Mouse (Mus musculus) embryonic facial prominence, embryonic 10.5 days (tissue): ENCODE results near the gene Araf. TPM values are rescaled to one million over a fixed set of nuclear protein-coding genes. Genes with fewer than 3 reads are reported as not detected.

ENCODE experiments used
- DNase-seq: peaks from one replicate; pipeline ENCODE4 v3.0.0-alpha.2; 2017; ENCODE audit warnings: low spot score
- H3K27ac ChIP-seq: fragments of 300-500 bp; sonication (generic); replicated peaks from 2 replicates; pipeline ENCODE4 v1.5.1; 2016; ENCODE audit warnings: mild to moderate bottlenecking
- H3K27me3 ChIP-seq: fragments of 300-500 bp; sonication (generic); replicated peaks from 2 replicates; pipeline ENCODE4 v1.6.1; 2016; ENCODE audit warnings: low read depth, mild to moderate bottlenecking; ENCODE audit not compliant: poor library complexity, severe bottlenecking
- H3K36me3 ChIP-seq: fragments of 300-500 bp; sonication (generic); replicated peaks from 2 replicates; pipeline ENCODE4 v1.6.1; 2016; ENCODE audit warnings: mild to moderate bottlenecking, moderate library complexity
- H3K4me1 ChIP-seq: fragments of 300-500 bp; sonication (generic); 2 replicates; pipeline ENCODE4 v1.6.1; 2016
- H3K4me3 ChIP-seq: fragments of 300-500 bp; sonication (generic); 2 replicates; pipeline ENCODE4 v1.5.1; 2016; ENCODE audit warnings: mild to moderate bottlenecking, moderate library complexity
- H3K9me3 ChIP-seq: fragments of 300-500 bp; sonication (generic); 2 replicates; pipeline ENCODE4 v1.6.1; 2016; ENCODE audit warnings: mild to moderate bottlenecking
- WGBS: fragments of 180-500 bp; shearing (Covaris S2); methylation state at CpG from one replicate; pipeline ENCODE4 v1.1.7; 2016; 5-methylcytosine and 5-hydroxymethylcytosine counted together
- polyA plus RNA-seq: library from polyadenylated mRNA; unstranded; fragments of >200 nt; fragmentation: Nextera tagmentation; extraction: Ambion mirVana; gene quantifications from 2 replicates; pipeline ENCODE4 v1.2.1, GENCODE M21; 2016

The Araf gene
- 95.1 and 99.9 TPM in 2 replicates for polyA plus RNA-seq

DNA sequence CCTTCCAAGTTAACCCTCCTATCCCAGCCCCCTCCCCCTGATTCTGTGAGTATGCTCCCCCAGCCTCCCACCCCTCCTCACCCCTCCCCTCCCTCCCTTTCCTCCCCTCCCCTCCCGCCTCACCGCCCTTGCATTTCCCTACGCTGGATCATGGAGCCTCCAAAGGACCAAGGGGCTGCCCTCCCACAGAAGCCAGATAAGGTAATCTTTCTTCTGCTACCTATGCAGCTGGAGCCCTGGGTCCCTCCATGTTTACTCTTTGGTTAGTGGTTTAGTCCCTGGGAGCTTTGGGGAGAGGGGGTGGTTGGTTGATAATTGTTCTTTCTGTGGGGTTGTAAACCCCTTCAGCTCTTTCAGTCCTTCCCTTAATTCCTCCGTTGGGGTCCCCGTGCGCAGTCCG is at the start of gene Araf:
Gene Araf, plus strand, starts transcription at position 134 of the 400 bp plus-strand sequence.
- H3K4me1 ChIP-seq, result no peaks in the 10 kb centered on the region
- H3K27me3 ChIP-seq, result no peaks in the 10 kb centered on the region
- WGBS, result 15% methylated on average over 7 of the region's 7 CpGs
- 0 out of 2 replicates have a peak, but pooled peaks cover 3% of the 10 kb centered on the region for H3K36me3 ChIP-seq
- peak within 1 kb of the TSS; percentile 60 for H3K4me3 ChIP-seq
- H3K27ac ChIP-seq, result peak within 1 kb of the TSS; percentile 88
- H3K9me3 ChIP-seq, result no peaks in the 10 kb centered on the region
- DNase-seq, result peak; percentile 47

DNA sequence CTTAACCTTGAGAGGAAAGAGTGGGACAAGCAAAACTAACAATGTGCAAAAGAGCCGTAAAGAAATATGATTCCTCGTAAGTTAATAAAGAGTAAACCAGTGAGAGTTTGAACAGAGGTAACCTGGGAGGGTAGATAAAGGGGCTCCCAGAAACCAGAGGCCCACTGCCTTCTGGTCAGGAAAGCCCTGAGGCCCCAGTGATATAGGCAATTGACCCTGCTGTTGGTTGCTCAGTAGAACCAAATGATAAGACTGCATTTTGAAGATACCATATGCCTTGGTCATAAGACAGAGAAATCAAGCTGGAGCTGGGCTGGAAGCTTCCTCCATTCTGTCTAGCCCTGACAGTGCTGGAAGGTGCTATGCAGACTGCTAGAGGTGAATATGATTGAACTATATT is 48.8 kb upstream of the Araf start:
- H3K27ac ChIP-seq, result no peak overlapping the region
- no peak overlapping the region for H3K4me3 ChIP-seq
- WGBS, result 88% methylated on average over 2 of the region's 2 CpGs
- no peak for DNase-seq
- H3K9me3 ChIP-seq, result no peaks in the 10 kb centered on the region
- H3K36me3 ChIP-seq, result no peaks in the 10 kb centered on the region
- H3K27me3 ChIP-seq, result no peaks in the 10 kb centered on the region
- H3K4me1 ChIP-seq, result no peaks in the 10 kb centered on the region

DNA sequence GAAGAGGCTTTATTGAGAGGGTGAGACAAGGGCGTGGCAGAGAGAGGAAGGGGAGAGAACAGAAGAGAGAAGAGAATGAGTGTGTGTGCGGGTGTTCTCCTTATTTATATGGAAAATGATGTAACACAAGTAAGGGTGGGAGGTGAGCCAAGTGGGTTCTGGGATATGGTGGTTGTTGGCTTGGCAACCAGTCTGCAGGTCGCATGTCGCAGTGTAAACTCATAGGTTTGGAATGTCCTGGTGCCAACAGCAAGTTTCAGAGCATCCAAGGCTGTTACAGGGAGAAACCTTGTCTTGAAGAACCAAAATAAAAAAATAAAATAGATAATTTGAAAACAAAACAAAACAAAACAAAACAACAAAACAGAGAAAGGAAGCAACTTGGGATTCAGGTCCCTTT is 36.4 kb upstream of the Araf start:
- no peak overlapping the region for H3K4me3 ChIP-seq
- H3K27ac ChIP-seq, result no peak overlapping the region
- H3K27me3 ChIP-seq, result no peaks in the 10 kb centered on the region
- H3K36me3 ChIP-seq, result no peaks in the 10 kb centered on the region
- DNase-seq, result no peak
- no peaks in the 10 kb centered on the region for H3K4me1 ChIP-seq
- WGBS, result 85% methylated on average over 4 of the region's 4 CpGs
- H3K9me3 ChIP-seq, result no peaks in the 10 kb centered on the region

DNA sequence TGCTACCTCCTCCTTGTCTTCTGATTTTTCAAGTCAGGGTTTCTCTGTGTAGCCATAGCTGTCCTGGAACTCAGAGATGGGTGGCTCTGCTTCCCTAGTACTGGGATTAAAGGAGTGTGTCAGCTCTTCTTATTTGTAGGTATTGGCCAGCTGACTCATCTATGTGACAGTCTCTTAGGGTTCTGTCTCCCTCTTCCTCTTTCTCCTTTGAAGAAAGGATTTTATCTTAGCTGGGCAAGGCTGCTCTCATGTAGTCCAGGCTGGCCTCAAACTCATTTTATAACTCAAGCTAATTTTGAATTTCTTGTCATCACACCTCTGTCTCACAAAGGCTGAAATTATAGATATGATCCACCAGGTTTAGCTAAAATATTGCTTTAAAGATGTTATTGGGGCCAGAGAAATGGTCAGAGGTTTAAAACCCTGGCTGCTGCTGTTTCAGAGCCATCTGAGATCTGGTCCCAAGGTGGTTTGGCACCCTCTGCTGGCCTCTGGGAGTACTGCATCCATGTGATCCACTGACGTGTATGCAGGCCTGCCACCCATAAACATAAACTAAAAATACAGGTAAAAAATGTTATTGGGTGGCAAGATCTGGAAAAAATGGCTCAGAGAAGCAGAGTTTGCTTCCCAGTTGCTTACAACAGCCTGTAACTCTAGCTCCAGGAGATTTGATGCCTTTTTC is 26.8 kb upstream of the Araf start:
- no peak overlapping the region for H3K4me3 ChIP-seq
- H3K27me3 ChIP-seq, result no peaks in the 10 kb centered on the region
- no peaks in the 10 kb centered on the region for H3K9me3 ChIP-seq
- DNase-seq, result peak; percentile 78
- H3K36me3 ChIP-seq, result no peaks in the 10 kb centered on the region
- no peak overlapping the region for H3K27ac ChIP-seq
- WGBS, result 14% methylated on average over 1 of the region's 1 CpGs
- no peaks in the 10 kb centered on the region for H3K4me1 ChIP-seq

DNA sequence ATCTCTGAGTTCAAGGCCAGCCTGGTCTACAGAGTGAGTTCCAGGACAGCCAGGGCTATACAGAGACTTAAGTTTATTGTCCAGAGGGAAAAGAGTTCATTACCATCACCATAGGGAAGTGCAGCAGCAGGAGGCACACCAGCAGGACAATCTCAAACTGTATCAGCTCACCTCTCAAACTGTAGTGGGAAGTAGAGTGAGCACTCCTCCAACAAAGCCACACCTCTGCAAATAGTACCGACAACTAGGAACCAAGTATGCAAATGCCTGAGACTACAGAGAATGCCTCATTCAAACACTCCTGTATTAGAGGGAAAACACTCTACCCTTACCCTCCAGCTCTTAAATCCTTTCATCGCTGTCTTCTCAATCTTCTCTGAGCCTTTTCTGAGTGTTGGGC is 25.9 kb upstream of the Araf start:
- no peak for DNase-seq
- H3K36me3 ChIP-seq, result no peaks in the 10 kb centered on the region
- H3K27me3 ChIP-seq, result no peaks in the 10 kb centered on the region
- H3K4me1 ChIP-seq, result no peaks in the 10 kb centered on the region
- WGBS, result 55% methylated on average over 2 of the region's 2 CpGs
- no peaks in the 10 kb centered on the region for H3K9me3 ChIP-seq
- no peak overlapping the region for H3K27ac ChIP-seq
- H3K4me3 ChIP-seq, result no peak overlapping the region

DNA sequence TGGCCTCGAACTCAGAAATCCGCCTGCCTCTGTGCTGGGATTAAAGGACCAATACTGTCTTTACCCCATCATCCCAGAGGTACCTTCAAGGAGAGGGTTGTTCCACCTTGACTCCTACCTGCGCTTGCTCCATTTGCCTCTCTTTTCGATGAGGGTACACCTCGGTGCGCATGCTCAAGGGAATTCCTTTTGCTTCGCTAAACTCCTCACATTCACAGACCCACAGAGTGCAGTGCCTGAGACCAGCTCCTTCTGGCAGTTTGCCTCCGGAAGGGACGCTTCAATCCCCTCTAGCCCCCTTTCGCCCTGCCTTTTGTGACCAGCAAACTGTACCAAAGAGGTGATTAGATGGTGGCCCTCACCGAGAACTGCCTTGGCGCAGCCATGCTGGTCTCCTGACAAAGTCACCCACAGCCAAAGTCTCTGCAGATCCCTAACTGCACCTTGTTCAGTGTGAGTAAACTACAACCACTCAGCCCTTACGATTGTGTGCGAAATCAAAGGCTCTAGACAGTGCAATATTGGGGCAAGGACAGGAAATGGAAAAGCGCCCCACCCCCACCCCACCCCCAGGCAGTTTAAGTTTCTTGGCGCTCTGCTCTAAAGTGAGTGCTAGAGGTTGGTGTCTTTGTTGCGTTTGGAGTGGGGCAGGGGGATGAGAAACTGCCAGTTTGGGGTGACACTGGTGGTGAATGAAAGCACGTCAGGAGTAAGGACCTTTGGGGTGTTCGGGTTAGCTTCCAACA is 22.2 kb upstream of the Araf start:
- H3K4me3 ChIP-seq, result no peak overlapping the region
- no peaks in the 10 kb centered on the region for H3K27me3 ChIP-seq
- no peaks in the 10 kb centered on the region for H3K36me3 ChIP-seq
- no peaks in the 10 kb centered on the region for H3K4me1 ChIP-seq
- DNase-seq, result no peak
- H3K9me3 ChIP-seq, result no peaks in the 10 kb centered on the region
- 54% methylated on average over 19 of the region's 19 CpGs for WGBS
- H3K27ac ChIP-seq, result no peak overlapping the region

DNA sequence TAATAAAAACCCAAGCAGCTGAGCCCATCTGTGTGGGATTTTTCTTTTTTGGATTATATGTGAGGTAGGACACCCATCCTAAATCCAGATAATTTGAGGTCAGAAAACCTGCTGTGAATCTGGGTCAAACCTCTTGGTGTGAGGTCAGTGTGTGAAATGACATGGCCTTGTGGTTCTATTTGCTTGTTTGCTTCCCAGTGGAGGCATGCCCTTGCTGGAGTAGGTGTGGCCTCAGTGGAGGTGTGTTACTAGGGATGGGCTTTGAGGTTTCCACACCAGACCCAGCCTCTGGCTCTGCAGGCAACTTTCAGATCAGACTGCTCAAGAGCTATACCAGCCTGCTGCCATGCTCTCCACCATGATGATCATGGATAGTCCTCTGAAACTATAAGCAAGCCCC is 20.0 kb upstream of the Araf start:
- no peaks in the 10 kb centered on the region for H3K27me3 ChIP-seq
- no peak for DNase-seq
- no peaks in the 10 kb centered on the region for H3K9me3 ChIP-seq
- H3K4me1 ChIP-seq, result no peaks in the 10 kb centered on the region
- no peaks in the 10 kb centered on the region for H3K36me3 ChIP-seq
- no peak overlapping the region for H3K27ac ChIP-seq
- H3K4me3 ChIP-seq, result no peak overlapping the region

DNA sequence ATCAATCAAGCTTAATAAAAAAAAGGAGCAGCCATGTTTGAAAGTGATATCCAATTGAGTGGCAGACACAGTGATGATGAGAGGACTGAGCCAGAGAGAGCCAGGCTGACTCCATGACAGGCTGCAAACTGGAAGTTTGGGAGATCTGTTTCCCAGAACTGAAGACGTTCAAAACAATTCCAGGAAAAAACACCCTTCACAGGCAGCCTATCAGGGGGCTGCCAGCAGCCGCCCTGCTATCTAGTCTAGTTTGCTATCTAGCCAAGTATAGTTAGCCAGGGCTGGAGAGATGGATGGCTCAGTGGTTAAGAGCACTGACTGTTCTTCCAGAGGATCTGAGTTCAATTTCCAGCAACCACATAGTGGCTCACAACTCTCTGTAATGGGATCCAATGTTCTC is 10.3 kb upstream of the Araf start:
- no peaks in the 10 kb centered on the region for H3K4me1 ChIP-seq
- WGBS, result 71% methylated on average over 2 of the region's 2 CpGs
- no peaks in the 10 kb centered on the region for H3K9me3 ChIP-seq
- H3K4me3 ChIP-seq, result no peak overlapping the region
- no peak overlapping the region for H3K27ac ChIP-seq
- H3K36me3 ChIP-seq, result no peaks in the 10 kb centered on the region
- no peak for DNase-seq
- H3K27me3 ChIP-seq, result no peaks in the 10 kb centered on the region

DNA sequence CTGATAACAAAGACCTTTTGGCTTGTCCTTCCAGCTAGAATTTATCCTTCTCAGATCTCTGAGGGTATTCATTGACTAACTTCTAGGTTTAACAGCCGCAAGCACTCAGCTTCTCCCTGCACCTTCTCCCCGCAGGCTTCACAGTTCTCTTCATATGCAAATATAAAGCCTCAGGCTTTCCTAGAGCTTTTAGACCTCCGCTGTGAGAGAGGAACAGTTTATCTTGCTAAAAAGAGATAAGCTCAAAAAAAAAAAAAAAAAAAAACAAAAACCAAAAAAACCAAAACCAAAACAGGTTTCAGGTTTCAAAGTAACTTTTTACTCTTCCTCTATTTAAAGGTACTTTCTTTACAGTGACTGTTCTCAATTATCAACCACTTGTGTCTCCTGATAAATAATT is 5.2 kb upstream of the Araf start:
- H3K27me3 ChIP-seq, result no peaks in the 10 kb centered on the region
- 26% methylated on average over 3 of the region's 3 CpGs for WGBS
- H3K36me3 ChIP-seq, result no peaks in the 10 kb centered on the region
- H3K27ac ChIP-seq, result no peak overlapping the region
- H3K4me1 ChIP-seq, result no peaks in the 10 kb centered on the region
- DNase-seq, result no peak
- H3K4me3 ChIP-seq, result no peak overlapping the region
- no peaks in the 10 kb centered on the region for H3K9me3 ChIP-seq

DNA sequence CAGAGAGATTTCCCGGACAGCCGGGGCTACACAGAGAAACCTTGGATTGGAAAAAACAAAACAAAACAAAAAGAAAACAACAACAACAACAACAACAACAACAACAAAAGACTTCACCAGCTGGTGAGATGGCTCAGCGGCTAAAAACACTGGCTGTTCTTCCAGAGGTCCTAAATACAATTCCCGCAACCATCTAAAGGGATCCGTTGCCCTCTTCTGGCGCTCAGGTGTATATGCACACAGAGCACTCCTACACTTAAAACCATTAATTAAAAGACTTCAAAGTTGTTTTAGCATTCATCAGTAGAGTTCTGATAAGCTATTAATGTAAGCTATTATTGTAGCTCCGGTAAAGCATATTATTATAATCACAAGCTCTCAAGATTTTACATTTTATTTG is 4.4 kb upstream of the Araf start:
- H3K4me3 ChIP-seq, result no peak overlapping the region
- no peaks in the 10 kb centered on the region for H3K4me1 ChIP-seq
- DNase-seq, result no peak
- H3K36me3 ChIP-seq, result no peaks in the 10 kb centered on the region
- no peaks in the 10 kb centered on the region for H3K27me3 ChIP-seq
- no peaks in the 10 kb centered on the region for H3K9me3 ChIP-seq
- H3K27ac ChIP-seq, result no peak overlapping the region
- whole genome bisulfite sequencing, result 53% methylated on average over 7 of the region's 7 CpGs

DNA sequence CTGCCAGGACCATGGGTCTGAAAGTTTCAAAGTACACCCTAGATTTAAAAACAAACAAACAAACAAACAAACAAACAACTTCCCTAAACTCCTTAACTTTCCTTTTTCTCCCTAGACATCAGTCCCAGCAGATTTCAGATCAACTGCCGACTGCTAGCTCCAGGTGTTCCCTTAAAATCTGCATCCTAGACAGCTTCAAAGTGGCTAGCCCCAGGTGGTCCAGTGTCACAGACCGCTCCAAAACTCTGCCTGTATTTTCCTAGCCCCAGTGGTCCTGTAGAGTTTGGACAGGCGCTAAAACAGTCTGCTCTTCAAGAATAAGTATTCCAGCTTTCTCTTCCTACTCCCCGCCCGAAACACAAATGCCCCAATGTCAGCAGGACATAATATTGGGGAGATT is 3.4 kb upstream of the Araf start:
- H3K4me3 ChIP-seq, result no peak overlapping the region
- no peaks in the 10 kb centered on the region for H3K36me3 ChIP-seq
- H3K27me3 ChIP-seq, result no peaks in the 10 kb centered on the region
- no peak for DNase-seq
- WGBS, result 30% methylated on average over 5 of the region's 5 CpGs
- H3K4me1 ChIP-seq, result no peaks in the 10 kb centered on the region
- no peaks in the 10 kb centered on the region for H3K9me3 ChIP-seq
- no peak overlapping the region for H3K27ac ChIP-seq

DNA sequence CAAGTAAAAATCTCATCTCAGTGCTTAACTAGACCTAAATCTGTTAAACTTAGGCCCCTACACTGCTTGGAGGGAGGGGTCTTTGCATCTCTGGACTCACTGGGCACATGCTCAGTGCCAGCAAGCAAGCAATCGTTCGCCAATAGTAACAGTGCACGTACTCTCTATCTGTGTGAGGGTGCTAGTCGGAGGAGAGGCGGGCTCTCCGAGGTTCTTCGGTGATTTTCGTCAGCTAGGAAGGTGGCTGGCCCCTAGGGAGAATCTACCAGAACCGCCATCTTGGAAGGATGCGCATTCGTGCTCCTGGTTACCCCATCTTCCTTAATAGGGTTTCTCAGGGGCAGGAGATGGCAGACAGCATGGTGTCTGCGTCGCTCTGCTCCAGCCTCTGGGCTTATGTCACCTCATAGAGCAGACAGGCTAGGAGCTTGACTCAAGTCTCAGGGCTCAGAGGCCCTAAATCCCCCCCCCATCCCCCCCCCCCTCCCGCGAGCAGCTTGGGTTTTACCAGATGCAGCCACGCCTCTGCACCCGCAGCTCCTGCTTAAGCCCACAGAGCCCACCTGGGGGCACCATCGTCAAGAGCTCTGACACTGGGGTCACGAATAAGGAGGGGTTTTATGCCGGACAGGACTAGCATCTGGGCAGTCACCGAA is 655 bp downstream of the Araf start:
- H3K9me3 ChIP-seq, result no peaks in the 10 kb centered on the region
- 20% methylated on average over 20 of the region's 21 CpGs for whole genome bisulfite sequencing

DNA sequence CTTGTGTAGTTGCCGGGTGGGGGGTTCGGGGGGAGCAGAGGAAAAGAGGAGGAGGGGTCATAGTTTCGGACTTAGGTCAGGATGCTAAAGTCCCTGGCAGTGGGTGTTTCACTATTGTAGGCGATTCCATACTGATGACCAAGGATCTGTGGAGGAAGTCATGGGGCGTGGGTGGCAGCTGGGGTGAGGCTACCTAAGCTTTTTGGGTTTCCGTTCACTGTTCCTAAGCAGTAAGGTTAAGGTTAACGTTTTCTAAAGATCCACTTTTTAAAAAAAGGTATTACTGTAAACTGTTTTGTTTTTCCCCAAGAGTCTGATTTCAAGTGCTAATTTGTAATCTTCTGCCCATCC is 1.2 kb downstream of the Araf start:
- Histone ChIP-seq H3K4me3 (peak overlapping the region; percentile 60), H3K27me3 (no peaks in the 10 kb centered on the region), H3K36me3 (0 out of 2 replicates have a peak, but pooled peaks cover 3% of the 10 kb centered on the region), H3K4me1 (no peaks in the 10 kb centered on the region), H3K9me3 (no peaks in the 10 kb centered on the region), H3K27ac (peak overlapping the region; percentile 88)
- 25% methylated on average over 7 of the region's 7 CpGs for WGBS
- DNase-seq, result no peak

More for the DNA sequence above, 655 bp downstream of the Araf start:
- H3K4me1 ChIP-seq, result no peaks in the 10 kb centered on the region
- H3K27me3 ChIP-seq, result no peaks in the 10 kb centered on the region
- H3K27ac ChIP-seq, result peak overlapping the region; percentile 88
- peak overlapping the region; percentile 60 for H3K4me3 ChIP-seq
- 0 out of 2 replicates have a peak, but pooled peaks cover 3% of the 10 kb centered on the region for H3K36me3 ChIP-seq
- DNase-seq, result peak; percentile 84
